Mouse (Mus musculus): ENCODE results near the gene Hoxc13.
A peak's percentile ranks its signal among the peaks of the same experiment; 100 is the strongest.

GRCm38 (mm10) chr15:102936279-102936972, 15.5 kb downstream of the Hoxc13 start, which contains the start of gene Hoxc12:
- TF ChIP-seq MYOD1 (IDR thresholded peaks at IDR 0.05; ENCODE audit: control insufficient read depth, insufficient read length, low read depth) (no peak), CTCF (IDR thresholded peaks at IDR 0.05; ENCODE audit: control insufficient read depth, insufficient read depth, insufficient read length) (no peak), USF1 (IDR thresholded peaks at IDR 0.05; ENCODE audit: low read depth) (peak; percentile 86), CEBPB (IDR thresholded peaks at IDR 0.05; ENCODE audit: low read depth) (no peak), MAX (IDR thresholded peaks at IDR 0.05) (no peak)

Data from C2C12 (cell line).